Mouse (Mus musculus) brain, embryonic 18.5 days (tissue): ENCODE results near the gene Gm10065.

Experiments used
- DNase-seq: peaks from one replicate; pipeline ENCODE4 v3.0.0-alpha.2; 2012; ENCODE audit warnings: low read depth, low spot score

Gene Gm10065

GRCm38 (mm10) chr13:21435476-21435875 lies 43.8 kb downstream of the Gm10065 start:
- DNase-seq = no peak
